Mouse (Mus musculus) cortical plate, adult 2 months (tissue): ENCODE data around the gene Gse1. TPM values are rescaled to one million over a fixed set of nuclear protein-coding genes. Genes with fewer than 3 reads are reported as not detected.

Experiments used
- H3K27ac ChIP-seq: fragments of 200-500 bp; 2 replicates; pipeline ENCODE4 v1.5.1; 2012; ENCODE audit warnings: low read length, control low read depth, inconsistent platforms; ENCODE audit not compliant: insufficient read depth
- H3K4me1 ChIP-seq: fragments of 200-500 bp; 2 replicates; pipeline ENCODE4 v1.6.1; 2011; ENCODE audit warnings: low read length; ENCODE audit not compliant: control insufficient read depth, insufficient read depth
- H3K4me3 ChIP-seq: fragments of 200-500 bp; 2 replicates; pipeline ENCODE4 v1.5.1; 2011; ENCODE audit warnings: mild to moderate bottlenecking, low read length, control low read depth; ENCODE audit not compliant: insufficient read depth
- CTCF ChIP-seq: fragments of 200-500 bp; IDR thresholded peaks from 2 replicates; pipeline ENCODE4 v1.5.1; 2011; ENCODE audit warnings: mild to moderate bottlenecking, control low read depth, low read length; ENCODE audit not compliant: insufficient read depth; ENCODE audit errors: extremely low read depth
- POLR2A ChIP-seq: fragments of 200-500 bp; IDR thresholded peaks from 2 replicates; pipeline ENCODE4 v1.6.1; 2011; ENCODE audit warnings: mild to moderate bottlenecking, low read length, control low read depth; ENCODE audit not compliant: insufficient read depth; ENCODE audit errors: extremely low read depth
- polyA plus RNA-seq: library from polyadenylated mRNA; depleted of rRNA; stranded (reverse); fragments of >200 nt; gene quantifications from 2 replicates; pipeline ENCODE4 v1.2.3, GENCODE M21; 2012

Gene Gse1
- polyA plus RNA-seq, 1 experiment = 41.0 TPM

DNA sequence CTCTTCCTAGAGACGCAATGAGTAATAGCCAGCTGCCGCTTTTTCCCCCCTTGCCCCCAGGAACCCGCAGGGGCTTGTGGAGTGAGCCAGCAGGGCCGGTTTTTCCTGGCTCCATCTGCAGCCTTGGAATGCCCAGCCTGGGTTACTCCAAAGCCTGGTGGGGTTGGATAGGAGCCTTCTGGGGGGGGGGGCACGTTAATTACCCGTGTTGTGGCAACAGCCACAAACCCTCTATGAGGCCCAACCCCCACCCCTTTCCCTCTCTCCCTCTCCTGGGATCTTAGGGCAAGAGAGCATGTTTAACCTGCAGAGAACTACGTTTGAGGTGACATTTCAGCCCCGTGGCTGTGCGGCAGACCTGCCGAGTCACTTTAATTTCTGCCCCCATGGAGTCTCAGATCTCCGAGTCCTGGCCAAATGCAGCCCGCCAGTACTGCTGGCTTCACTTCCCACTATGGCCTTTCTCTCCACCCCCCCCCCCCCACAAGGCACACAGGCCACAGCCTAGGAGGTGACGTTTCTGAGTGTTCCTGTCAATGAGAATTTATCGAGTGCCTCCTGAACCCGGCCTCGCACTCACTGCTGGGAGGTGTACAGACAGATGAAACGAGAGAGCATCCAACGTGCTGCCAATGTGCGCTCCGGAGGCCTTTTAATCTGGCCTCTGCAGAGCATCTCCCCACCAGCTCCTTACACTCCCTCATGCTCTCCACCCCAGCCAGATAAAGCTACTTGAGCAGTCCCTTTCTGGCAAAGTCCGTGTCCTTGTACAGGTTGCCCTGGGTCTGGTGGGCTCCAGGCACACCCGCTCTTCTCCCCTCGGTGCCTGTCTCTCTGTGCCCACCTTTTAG, 311.7 kb downstream of the Gse1 start:
- Histone ChIP-seq H3K4me3 (no peak overlapping the region), H3K27ac (peak overlapping the region; percentile 55; the same call in 1 of the 2 replicates), H3K4me1 (no peaks in the 10 kb centered on the region)
- TF ChIP-seq CTCF (no peak), POLR2A (no peak)

DNA sequence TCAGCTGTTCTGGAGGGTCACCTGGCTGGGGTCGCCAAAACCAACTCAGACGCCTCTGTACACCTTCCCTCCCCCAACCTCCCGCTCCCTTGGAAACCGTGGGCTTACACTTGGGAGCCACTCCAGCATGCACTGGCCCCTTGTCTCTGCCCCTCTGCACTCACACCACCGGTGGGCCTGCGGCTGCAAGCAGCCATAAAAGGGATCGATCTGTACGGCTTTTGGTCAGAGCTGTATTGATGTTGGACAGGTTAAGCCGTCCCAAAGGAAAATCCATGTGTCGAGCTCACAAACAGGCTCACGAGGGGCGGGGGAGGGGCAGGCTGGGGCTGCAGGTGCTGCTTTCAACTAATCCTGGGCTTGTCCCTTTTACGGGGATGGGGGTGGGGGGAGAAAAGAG, 314.7 kb downstream of the Gse1 start:
- TF ChIP-seq POLR2A = no peak
- no peak for TF ChIP-seq CTCF
- Histone ChIP-seq H3K4me1 (peaks cover 4% of the 10 kb centered on the region), H3K4me3 (no peak overlapping the region), H3K27ac (no peak overlapping the region)

DNA sequence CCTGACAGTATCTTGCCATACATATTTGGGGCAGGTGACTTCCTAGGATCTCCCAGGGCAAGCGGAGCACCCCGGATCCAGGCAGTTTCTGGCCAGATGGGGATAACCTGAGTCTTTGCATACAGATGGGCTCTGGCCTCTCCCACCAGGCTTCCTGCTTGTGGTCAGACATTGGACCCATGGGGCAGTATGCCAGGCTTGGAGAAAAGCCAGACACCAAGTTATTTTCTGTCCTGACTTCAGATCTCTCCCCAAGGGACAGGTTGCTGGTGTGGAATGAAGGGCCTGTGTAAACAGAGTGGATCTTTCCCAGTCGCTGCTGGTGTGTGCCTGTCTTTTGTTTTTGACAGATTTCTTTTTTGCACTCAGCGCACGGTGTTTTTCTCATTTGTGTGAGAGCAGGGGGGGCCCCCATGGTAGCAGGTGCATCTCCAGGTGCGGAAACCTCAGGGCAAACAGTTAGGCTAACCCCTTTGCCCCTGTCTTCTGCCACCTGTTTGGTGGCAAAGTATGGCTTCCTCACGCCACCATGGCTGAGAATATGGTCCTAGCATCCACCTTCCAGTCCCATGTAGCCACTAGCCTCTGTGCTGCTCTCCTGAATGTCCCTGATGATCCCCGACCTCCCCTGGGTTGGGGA, 315.3 kb downstream of the Gse1 start:
- no peak overlapping the region for H3K4me3 ChIP-seq
- peaks cover 6% of the 10 kb centered on the region for H3K4me1 ChIP-seq
- no peak for TF ChIP-seq POLR2A
- TF ChIP-seq CTCF = no peak
- no peak overlapping the region for H3K27ac ChIP-seq

DNA sequence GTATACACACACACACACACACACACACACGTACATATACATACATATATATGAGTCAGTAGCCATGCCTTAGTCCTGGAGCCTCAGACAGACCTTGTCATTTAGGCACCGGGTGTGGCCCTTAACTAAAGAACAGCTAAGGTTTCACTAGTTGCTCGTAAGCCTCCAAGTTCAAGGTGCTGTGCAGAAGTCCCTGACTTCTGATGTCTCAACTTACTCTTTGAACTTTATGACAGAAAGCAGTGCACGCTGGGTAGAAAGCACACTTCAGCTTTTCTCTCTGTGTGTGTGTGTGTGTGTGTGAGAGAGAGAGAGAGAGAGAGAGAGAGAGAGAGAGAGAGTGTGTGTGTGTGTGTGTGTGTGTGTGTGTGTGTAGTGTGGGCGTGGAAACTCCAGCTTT, 315.9 kb downstream of the Gse1 start:
- Histone ChIP-seq H3K27ac (no peak overlapping the region), H3K4me1 (peaks cover 6% of the 10 kb centered on the region)
- TF ChIP-seq POLR2A (no peak), CTCF (no peak)

DNA sequence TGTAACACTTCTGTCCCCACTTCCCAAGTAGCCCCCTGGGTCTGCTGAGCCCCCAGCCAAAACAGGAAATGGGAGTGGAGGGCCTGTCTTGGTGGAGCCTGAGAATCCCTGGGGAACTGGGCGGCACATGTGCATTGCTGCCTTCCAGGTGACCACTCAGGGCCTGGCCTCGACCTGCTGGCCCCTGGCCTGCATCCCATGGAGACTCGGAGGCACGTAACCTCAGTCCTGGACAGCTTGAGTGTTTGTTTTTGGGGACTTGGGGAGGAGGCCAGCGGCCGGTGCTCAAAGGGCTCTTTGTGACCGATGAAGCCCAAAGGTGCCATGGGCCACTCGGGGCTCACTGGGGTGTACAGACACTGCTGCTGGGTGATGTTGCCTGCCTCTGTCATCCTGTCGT, 319.3 kb downstream of the Gse1 start:
- Histone ChIP-seq H3K27ac (no peak overlapping the region), H3K4me3 (no peak overlapping the region), H3K4me1 (peaks cover 20% of the 10 kb centered on the region)
- TF ChIP-seq POLR2A (no peak), CTCF (no peak)

More for the DNA sequence above, 315.9 kb downstream of the Gse1 start:
- H3K4me3 ChIP-seq = no peak overlapping the region

DNA sequence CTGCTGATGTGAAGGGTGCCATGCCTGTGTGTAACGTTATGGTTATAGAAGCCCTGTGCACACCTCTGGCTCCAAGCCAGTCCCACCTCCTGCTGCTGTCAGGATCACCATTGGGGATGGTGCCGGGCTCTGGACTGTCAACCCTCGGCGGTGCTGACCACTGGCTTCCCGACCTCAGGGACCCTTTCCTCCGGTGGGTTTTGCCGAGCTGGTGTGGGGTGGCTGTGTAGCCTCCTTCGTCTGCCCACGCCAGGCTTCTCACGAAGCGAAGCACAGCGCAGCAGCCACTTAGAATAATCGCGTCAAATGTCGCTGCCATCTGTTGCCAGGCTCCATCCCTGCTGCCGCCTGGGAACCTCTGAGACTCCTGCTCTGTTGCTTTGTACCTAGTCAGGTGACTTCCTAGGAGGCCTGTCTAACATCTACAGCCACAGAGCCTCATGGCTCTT, 320.1 kb downstream of the Gse1 start:
- TF ChIP-seq CTCF (no peak), POLR2A (no peak)

DNA sequence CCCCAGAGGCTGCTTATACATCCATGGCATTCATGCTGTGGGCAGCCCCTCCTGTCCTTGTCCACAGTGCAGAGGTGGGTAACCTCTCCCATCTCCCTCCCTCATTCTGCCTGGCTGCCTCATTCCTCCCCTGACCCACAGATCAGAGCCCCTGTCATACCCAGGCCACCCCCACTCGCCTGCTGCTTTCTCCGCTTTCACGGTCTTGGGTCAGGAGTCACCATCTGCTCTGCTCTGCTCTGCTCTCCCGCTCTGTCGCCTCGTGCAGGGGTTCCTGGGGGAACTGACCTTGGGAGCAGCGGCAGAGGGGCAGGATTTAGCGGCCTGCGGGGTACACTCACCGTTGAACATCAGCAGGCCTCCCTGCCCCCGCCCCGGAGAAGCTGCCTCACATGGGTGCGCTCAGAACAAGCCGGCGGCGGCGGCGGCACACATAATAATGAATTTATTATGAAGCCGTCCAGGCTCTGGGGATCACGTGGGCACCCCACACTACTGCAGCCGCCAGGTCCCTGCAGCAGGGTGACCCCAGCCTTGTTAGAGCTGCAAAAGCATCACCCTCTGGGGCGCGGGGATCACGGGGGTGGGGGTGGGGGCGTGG, 321.2 kb downstream of the Gse1 start:
- H3K27ac ChIP-seq = peak overlapping the region; percentile 90
- peak overlapping the region; percentile 29 for H3K4me3 ChIP-seq
- peaks cover 22% of the 10 kb centered on the region for H3K4me1 ChIP-seq
- TF ChIP-seq POLR2A (no peak), CTCF (no peak)

More for the DNA sequence above, 320.1 kb downstream of the Gse1 start:
- H3K27ac ChIP-seq = peak overlapping the region; percentile 11; the same call in 1 of the 2 replicates
- no peak overlapping the region; the same call in 1 of the 2 replicates for H3K4me3 ChIP-seq
- H3K4me1 ChIP-seq = peaks cover 20% of the 10 kb centered on the region

DNA sequence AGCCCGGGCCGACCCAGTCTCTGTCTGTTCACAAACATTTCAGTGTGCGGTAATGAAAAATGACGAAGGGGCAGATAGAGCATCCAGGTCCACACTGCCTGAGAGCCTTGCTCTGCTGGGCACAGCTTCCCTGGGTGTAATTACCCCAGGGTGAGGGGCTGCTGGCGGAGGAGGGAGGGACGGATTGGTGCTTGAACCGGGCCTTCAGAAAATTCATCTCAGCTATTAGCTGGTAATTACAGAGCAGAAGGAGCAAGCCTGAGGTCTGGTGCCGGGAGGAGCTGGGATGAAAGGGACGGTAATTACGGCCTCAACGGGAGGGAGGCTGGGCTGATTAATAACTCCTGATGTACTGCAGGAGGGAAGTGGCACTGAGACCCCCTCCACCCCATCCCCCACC, 321.7 kb downstream of the Gse1 start:
- Histone ChIP-seq H3K4me3 (no peak overlapping the region; the same call in 1 of the 2 replicates), H3K4me1 (peaks cover 22% of the 10 kb centered on the region)
- TF ChIP-seq POLR2A (no peak), CTCF (no peak)

DNA sequence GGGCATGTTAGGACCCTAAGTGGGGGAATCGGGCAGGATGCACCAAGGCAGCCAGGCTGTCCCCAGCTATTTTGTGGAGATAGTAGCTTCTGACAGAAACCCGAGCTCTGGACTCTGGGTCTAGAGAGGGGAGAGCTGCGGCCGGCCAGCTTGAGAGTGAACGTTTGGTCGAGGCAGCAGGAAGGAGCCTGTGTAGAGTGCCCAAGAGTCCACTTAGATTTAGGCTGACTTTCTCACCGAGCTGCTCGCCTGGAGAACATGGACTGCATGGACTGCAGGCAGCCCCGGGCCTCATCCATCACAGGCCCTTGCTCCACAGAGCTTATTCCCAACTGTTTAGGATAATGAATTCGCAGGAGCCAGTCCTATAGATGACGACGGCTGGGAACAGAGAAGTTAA, 322.2 kb downstream of the Gse1 start:
- TF ChIP-seq CTCF (no peak), POLR2A (no peak)
- H3K4me1 ChIP-seq = peaks cover 22% of the 10 kb centered on the region
- H3K27ac ChIP-seq = peak overlapping the region; percentile 76
- H3K4me3 ChIP-seq = no peak overlapping the region

More for the DNA sequence above, 321.7 kb downstream of the Gse1 start:
- H3K27ac ChIP-seq = no peak overlapping the region
